Mouse (Mus musculus): ENCODE results near the gene Enthd1.

Enthd1 gene

DNA sequence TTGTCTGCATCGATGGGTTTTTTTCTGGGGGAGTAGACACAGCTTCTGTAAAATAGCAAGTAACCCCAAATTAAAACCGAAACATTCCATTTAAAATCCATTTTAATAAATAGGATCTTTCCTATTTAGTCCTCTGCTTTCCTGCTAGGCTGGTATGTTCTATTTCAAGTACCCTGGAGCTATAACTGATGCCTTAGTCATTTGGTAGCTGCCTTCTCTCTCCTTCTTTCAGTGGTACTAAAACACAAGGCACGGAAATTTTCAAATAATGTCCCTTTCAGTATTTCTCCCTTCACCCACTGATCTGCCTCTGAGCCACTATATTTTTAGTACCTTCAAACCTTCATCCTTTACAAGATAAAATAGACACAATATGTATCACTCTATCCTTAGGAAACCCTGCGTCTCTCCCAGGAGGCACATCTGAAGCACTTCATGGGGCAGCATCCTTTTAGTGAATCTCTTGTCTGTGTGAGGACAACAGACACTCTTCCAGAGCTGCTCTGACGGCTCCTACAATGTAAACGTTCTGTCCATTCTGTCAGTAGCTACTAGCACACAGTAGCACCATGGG is 90.4 kb downstream of the Enthd1 start:
- DNase-seq = no peak

DNA sequence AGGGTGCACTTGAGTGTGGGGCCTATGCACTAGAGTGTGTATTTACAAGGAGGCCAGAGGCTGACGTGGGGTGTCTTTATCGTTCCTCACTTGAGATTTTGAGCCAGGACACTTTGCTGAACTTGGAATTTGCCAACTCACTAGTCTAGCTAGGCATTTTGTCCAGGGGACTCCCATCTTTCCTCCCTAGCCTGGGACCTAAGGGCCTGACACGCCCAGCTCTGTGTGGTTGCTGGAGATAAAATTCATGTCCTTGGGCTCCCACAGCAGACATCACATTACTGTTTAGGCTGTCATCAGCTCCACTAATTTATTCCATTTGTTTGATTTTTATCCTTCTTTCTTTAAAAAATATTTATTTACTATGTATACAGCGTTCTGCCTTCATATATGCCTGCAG is 97.1 kb downstream of the Enthd1 start:
- DNase-seq = no peak

DNA sequence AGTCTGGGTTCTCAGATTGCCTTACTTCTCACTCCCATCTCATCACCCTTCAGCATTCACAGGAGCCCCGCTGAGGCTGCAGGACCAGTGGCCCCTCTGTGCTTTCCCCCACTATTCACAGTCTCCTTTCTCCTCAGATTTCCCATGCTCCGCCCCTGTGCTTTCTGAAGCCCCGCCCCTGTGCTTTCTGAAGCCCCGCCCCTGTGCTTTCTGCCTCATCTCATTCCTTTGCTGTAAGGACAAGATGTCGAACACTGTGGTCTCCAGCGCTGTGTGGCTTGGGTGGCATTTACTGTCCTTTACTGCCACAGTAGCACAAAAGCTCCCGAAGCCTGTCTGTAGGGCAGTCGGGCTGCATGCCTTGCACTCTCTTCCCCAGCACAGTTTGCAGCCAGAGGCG is 102.8 kb downstream of the Enthd1 start:
- DNase-seq = peak; percentile 56

DNA sequence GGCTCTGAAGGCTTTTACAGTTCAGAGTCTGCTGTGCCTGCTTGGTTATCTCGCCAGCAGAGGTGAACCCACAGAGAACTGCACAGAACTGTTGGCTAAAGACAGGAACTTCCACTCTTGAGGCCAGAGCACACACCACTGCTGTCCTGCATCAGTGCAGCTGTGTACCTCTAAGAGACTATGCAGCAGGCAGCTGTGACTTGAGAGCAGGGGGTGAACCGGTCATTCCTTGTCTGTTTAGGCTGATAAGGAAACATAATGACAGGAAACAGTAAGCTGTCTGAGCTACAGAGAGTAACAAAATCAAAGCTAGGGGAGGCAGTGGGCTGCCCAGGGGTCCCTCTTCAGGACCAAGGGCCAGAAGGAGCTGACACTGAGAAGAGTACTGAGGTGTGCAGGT is 103.5 kb downstream of the Enthd1 start:
- no peak for DNase-seq

DNA sequence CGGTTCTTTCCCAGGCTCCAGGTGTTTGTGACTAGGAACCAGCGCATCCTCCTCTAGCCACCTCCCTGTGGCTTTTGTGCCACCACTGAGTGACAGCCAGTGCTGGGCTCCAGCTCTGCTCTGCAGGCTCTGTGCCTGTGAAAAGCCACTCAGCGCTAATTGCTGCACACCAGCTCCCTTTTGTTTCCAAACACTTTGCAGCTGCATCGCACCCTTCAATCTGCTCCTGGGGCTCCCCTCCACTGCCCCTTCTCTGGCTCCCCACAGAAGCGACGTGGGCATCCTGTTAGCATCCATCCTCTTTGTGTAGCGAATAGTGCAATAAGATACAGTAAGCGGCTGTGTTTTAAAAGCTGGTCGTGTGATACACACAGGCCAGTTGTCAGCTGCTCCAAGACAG is 104.9 kb downstream of the Enthd1 start:
- no peak for DNase-seq

DNA sequence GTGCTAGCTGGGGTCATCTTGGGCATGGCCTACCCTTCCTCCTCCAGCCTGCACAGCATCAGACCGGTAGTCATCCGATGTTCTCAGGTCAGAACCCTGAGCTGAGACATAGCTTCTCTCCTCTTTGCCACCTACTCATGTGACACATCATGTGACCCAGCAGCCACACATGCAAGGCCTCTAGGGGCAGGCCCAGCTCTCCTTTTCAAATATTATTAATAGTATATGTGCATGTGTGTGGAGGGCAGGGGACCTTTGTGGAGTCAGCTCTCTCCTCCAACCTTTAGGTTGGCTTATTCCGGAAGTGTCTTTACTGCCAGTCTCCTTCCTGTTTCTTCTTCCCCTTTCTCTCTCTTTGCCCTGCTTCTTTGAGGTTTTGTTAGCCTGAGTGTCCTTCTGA is 107.0 kb downstream of the Enthd1 start:
- DNase-seq = no peak

DNA sequence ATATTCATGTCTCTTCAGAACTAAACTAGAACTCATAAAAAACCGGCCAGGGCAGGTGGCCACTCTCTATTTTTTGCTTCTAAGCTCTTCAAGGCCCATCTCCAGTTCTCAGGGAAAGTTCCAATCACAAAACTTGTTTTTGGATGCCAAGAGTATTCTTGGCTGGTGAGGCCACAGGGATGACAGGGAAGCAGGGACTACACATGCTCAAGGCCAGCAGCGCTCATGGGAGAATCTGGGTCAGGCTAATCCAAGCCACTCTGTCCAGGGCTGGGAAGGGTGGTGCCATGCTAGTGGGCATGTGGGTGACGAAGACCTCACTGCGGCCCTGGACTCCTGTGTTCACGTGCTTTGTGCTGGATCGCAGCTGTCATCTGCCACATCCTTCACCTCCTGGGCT is 110.5 kb downstream of the Enthd1 start:
- DNase-seq = no peak

DNA sequence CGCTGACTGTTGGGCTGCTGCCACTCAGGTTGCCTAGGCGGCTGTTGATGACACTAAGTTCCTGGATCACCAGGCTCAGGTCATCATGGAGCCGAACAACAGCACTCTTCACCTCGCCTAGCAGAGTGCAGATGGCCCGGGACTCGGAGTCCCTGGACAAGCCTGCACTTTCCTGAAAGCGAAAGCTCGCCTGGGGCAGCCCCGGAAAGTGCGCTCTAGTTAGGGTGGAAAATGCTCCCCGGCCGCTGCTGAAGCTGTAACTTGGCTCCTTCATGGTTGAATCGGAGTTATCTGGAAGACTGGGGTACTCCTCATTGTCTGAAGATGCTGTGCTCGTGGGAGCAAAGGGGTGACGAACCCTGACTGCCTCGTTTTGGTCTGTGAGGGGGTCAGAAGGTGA is 112.5 kb downstream of the Enthd1 start:
- no peak for DNase-seq

DNA sequence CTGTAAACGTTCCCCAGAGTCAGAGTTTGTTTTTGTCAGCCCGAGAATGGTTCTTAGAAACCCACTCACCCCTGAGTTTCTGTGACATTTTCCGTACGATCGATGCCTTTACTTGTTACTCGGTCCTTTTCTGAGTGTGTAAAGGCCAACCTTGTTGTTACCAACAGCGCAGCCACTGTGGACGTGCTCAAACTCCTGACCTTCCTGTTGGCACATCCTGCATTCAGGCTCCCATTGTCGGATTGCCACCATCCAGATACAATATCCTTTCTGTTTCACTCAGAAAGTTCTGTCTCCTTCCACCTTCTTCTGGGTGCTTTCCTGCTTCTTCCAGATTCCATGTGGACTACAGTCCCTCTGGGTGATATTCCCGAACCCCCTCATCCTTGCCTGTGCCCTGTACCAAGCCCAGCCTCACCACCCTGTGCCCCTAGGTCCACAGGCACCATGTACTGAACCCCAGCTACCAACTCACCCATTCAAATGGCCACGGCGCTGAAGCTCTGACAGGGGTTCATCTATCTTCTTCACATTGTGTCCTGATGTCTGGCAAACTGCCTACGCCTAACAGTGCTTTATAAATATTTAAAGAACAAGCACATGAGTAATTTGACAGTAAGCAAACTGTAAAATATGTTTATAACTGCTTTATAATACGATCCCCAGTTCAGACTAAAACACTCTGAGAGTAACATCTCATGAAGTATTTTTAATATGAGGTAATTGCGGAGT is 118.8 kb downstream of the Enthd1 start:
- DNase-seq = no peak

DNA sequence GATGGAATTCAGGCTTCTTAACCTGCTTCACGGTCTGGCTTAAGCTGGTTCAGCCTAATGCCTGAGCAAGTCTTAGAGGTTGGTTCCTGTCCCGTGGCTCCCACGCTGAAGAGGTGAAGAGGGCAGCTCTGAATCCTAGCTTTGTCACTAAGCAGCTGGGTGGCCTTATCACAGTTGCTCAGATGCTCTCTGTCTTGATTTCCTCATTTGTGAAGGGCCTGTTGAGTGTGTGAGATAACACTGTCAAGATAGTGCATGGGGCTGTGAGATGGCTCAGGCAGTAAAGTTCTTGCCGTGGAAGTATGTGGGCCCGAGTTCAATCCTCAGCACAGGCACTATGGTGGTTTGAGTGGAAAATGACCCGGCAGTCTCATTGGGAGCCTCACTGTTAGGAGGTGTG is 124.8 kb downstream of the Enthd1 start:
- DNase-seq = no peak

DNA sequence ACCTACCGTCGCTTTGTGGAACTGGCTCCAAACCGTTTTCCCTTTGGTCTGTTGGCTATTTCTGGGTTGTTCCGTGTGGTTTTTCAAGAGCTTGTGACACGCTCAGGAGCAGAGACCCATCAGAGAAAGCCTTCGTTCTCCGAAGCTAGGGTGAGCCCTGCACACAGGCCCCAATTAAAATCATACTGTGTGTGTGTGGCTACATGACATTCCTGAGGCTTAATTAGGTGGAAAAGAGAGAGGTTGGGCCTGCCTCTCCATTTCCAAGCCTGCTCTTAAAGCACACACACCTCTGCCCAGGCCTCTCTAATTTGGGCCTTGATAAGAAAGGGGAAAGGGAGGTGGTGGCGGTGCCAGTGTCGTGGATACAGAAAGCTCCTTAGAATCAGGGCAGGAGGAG is 126.5 kb downstream of the Enthd1 start:
- DNase-seq = peak; percentile 26

DNA sequence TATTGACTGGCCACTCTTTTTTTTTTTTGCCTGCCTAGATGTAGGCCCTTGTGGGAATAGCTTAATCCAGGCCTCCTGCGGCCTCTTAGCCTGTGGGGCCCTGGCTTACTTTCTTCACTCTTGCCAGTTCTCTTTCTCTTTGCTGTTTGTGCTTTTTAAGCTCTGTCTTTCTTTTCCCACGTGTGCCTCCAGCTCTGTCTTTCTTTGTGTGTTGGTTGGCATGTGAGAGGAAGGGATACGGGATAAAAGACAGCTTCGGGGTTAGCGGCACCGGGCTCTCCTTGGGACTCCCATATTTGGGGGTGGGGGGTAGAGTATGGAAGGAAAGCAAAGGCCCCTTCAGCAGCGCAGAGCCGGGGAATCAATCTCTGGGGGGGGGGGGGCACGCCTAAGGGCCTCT is 127.0 kb downstream of the Enthd1 start:
- no peak for DNase-seq

DNA sequence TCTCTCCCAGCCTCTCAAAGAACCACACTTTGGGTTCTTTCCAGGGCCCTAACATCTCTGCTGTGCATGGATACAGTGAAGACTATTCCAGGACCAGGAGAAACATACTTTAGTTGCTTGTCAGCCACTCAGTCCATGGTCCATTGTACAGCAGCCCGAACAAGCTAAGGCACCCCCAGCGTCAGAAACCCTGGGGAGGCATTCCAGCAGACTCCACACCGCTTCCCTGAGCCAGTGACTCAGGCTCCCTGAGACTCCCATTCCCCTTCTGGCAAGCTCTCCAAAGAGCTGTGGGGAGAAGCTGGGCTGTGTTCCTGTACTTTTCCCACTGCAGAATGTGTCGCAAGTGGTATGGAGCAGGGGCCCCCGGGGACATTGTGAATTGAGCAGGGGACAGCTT is 128.0 kb downstream of the Enthd1 start:
- no peak for DNase-seq

DNA sequence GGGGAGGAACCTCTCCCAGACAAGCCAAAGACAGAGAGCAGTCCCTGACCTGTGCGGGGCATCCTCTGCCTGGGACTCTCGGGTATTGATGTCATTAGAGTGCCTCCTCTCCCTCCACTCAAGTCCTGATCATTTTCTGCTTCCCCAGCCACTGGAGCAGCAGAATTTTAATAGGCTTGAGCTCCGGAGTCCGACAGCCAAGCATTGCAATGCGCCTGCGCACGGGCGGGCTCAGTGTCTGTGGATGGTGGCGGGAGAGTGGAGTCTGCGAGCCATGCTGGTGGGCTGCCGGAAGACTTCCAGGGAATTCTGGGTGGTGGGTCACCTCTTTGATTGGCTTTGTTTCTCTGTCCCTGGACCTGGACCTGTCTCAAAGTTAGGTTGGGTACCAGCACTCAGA is 134.6 kb downstream of the Enthd1 start:
- DNase-seq = no peak

DNA sequence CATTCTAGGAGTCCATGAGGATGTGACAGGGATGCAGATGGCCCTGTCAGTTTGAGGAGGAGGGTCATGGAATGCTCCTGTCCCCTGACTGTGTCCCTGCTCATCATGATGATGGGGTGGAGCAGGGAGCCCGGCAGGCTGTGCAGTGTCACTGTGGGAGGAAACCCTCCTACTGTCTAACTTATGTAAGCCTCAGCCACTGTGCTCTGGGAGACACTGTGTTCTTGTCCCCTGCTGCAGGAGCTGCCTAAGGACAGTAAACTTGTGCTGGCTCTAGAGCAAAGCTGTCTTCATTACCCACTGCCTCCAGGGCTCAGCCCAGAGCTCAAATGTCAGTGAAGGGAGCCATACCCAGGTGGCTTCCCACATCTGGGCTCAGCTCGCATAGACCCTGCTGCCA is 146.8 kb downstream of the Enthd1 start:
- DNase-seq = no peak

DNA sequence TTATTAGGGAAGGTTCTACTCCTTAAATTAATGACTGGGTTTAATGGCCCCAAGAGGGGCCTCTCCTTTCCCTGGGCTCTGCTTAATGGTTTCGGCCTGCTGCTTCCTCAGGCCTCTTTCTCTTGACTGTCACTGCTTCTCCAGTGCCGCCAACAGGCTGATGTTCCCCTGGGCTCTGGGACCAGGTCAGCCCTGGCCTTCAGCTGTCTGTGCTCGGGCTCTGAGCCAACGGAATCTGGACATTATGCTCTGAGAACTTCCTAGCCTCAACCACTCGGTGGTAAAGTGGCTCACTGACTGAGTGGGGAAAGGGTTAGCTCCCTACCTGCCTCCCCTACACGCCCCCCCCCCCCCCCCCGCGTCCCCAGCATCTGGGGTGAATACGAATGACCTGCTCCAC is 147.9 kb downstream of the Enthd1 start:
- DNase-seq = no peak

DNA sequence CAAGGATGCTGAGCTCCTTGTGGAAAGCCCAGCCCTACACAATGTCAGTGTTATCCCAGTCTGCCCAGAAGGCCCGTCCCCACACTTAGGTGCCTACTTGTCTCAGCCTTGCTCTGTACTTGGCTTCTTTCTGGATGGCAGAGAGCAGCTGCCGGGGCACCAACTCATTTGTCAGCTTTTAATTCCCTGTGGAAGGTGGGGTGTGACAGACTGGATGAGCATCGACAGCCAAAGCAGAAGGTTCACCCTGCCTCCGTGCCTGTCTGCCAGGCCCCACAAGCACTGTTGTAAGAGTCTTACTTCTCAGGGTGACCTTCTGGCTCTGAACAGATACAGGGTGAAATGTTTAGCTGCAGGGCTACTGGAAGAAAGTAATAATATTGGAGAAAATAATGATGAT is 149.8 kb downstream of the Enthd1 start:
- DNase-seq = no peak

DNA sequence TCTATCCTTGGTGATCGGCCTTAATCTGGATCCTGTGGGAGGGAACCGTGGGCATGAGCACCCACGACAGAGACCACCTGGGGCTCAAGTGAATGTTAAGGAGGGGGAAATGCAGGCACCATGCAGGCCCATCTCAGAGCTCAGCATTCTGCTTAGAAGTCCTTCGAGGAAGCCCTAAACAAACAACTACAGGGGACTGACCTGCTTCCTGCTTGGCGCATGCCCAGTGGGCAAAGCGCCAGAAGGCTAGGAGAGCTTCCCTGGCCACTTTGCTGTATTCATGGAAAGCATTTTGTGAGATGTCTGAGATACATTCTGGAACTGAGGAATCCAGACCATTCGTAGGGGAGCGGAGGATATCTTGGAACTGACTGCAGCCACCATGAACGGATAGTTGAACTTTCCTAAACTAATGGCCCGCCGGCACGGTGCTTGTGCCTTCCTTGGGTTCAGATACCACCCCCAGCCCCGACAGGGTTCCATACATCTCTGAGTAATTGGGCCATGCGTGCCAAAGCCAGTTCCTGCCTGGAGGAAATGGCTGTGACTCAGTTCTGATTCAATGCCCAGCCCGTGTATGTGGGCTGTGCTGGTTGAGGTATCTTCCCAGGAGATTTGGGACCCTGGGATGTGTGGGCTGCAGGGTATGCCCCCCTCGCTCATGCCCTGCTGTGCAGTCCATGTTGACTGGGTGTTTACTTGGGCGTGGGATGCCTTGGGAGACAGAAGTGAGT is 150.8 kb downstream of the Enthd1 start:
- peak; percentile 76 for DNase-seq

DNA sequence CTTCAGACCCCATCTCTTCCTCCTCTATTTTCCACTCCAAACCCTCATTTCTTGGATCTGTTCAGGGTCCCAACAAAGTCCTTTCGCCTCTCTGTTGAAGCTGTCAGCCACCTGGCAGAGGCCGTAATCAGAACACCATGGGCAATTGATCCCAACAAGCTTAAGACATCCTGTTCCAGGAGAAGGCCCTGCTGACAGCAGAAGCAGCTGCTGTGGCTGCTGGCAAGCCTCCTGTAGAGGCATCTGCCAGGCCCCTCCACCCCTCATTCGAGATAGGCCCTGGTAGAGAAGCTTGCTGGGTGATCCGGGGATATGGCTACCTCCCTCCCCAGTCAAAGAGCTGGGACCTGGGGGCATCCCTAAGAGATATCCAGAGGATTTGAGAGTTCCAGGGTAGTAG is 151.9 kb downstream of the Enthd1 start:
- DNase-seq = no peak

DNA sequence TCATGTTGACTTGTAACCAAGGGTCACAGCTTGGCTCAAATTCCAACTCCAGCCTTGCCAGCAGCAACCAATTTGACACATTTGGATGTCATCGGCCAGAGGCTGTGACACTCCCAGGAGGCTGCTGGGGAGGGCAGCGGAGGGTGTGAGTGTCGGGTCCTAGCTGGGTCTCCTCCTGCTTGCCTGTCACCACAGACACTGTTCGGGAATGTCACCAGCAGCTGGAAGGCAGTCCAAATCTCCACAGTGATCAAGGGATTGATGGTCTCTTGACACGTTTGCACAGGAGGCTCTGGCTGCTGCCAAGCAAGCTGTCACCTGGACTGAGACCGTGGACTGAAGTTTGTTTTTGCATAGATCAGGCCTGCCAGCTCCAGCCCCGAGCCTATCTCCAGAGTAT is 154.3 kb downstream of the Enthd1 start:
- no peak for DNase-seq

DNA sequence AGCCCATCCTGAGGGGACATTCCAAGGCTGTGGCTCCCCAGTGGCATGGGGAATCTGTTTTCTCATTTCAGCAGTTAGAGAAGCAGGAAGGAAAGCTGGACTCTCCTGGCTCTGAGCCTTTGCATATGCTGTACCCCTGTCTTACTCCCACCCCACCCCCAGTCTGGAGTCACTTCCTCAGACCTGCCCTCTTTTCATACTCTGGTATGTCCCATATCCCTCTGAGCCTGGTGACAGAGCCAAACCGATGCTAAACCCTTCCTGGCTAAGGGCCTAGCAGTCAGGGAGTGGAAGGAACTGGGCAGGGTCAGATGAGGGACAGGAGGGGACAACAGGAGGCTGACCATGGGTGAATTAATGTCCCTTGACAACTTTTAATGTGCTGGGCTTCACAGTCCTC is 157.1 kb downstream of the Enthd1 start:
- peak; percentile 63 for DNase-seq
